Mouse (Mus musculus): Measurements from ENCODE around the gene Rrp9.

- TF ChIP-seq CTCF (IDR thresholded peaks at IDR 0.05; ENCODE audit: low read depth, low read length) (no peak), EP300 (IDR thresholded peaks at IDR 0.05; ENCODE audit: insufficient read depth, low read depth, low read length) (no peak), POLR2A (IDR thresholded peaks at IDR 0.05; ENCODE audit: insufficient read depth, low read length) (no peak)
These were observed 10.1 kb upstream of the Rrp9 start, which contains the start of gene Gpr62 for GRCm38 (mm10) chr9:106465571-106466200.
